Mouse (Mus musculus) C2C12 (cell line): Measurements from ENCODE around the gene Dbr1.

ENCODE experiments used
- CEBPB ChIP-seq: IDR thresholded peaks from one replicate; pipeline ENCODE4 v1.6.1; 2011; ENCODE audit warnings: low read depth, mild to moderate bottlenecking, control low read depth, moderate library complexity
- CTCF ChIP-seq: IDR thresholded peaks from one replicate; pipeline ENCODE4 v1.5.1; 2011; ENCODE audit not compliant: control insufficient read depth, insufficient read depth, insufficient read length
- MAX ChIP-seq: IDR thresholded peaks from one replicate; pipeline ENCODE4 v1.6.1; 2011; ENCODE audit warnings: mild to moderate bottlenecking, control low read depth
- MYOG ChIP-seq: IDR thresholded peaks from one replicate; pipeline ENCODE4 v1.6.1; 2011; ENCODE audit not compliant: control insufficient read depth, insufficient read length; ENCODE audit errors: extremely low read depth
- USF1 ChIP-seq: IDR thresholded peaks from one replicate; pipeline ENCODE4 v1.6.1; 2011; ENCODE audit warnings: low read depth, mild to moderate bottlenecking, control low read depth, moderate library complexity

- TF ChIP-seq CTCF, result no peak
- no peak for TF ChIP-seq MAX
- no peak for TF ChIP-seq CEBPB
- TF ChIP-seq USF1, result no peak
- TF ChIP-seq MYOG, result no peak
These were observed 6.6 kb upstream of the Dbr1 start for GRCm38 (mm10) chr9:99569071-99569397.
